Mouse (Mus musculus) cerebellum, adult (tissue): ENCODE measurements at regions not wholly inside any gene's neighbourhood (a gene's known extent, or its start where the extent isn't known, plus 50 kb on each side); places are given as distances from the start of the nearest gene placed in this dataset.

ENCODE experiments used
- ATAC-seq: cut with Nextera tagmentation; 2 replicates; pipeline ENCODE4 v1.9.2; 2017; ENCODE audit warnings: mild to moderate bottlenecking, moderate library complexity, mixed read lengths; ENCODE audit not compliant: insufficient number of reproducible peaks, low FRiP score, low TSS enrichment

GRCm38 (mm10) chr12:12652361-12652760 is 289.4 kb downstream of the Mycn start:
- ATAC-seq = no peak

- no peak for ATAC-seq
Observed at GRCm38 (mm10) chr12:12650309-12650708, 291.4 kb downstream of the Mycn start.

GRCm38 (mm10) chr12:12647467-12647866 is 294.2 kb downstream of the Mycn start:
- ATAC-seq = no peak

- ATAC-seq = no peak
Observed at GRCm38 (mm10) chr12:12645183-12645582, 296.5 kb downstream of the Mycn start.

- ATAC-seq = no peak
Observed at GRCm38 (mm10) chr12:12643247-12643963, 298.3 kb downstream of the Mycn start.

GRCm38 (mm10) chr12:12635308-12635707 is 306.4 kb downstream of the Mycn start:
- ATAC-seq = no peak

- no peak for ATAC-seq
Observed at GRCm38 (mm10) chr12:12627597-12627996, 314.1 kb downstream of the Mycn start.

GRCm38 (mm10) chr12:12625788-12626187 is 315.9 kb downstream of the Mycn start:
- no peak for ATAC-seq

- ATAC-seq = 0 out of 2 replicates have a peak, but pooled peaks have one; percentile 39
Observed at GRCm38 (mm10) chr12:12622712-12623292, 318.9 kb downstream of the Mycn start.

GRCm38 (mm10) chr12:12621506-12621905 is 320.2 kb downstream of the Mycn start:
- no peak for ATAC-seq

- no peak for ATAC-seq
Observed at GRCm38 (mm10) chr12:12620316-12620715, 321.4 kb downstream of the Mycn start.

GRCm38 (mm10) chr12:12619431-12619830 is 322.3 kb downstream of the Mycn start:
- no peak for ATAC-seq

GRCm38 (mm10) chr12:12612520-12612919 is 329.2 kb downstream of the Mycn start:
- no peak for ATAC-seq

- no peak for ATAC-seq
Observed at GRCm38 (mm10) chr12:12610861-12611260, 330.9 kb downstream of the Mycn start.

GRCm38 (mm10) chr12:12607995-12608394 is 333.7 kb downstream of the Mycn start:
- no peak for ATAC-seq

GRCm38 (mm10) chr12:12606911-12607310 is 334.8 kb downstream of the Mycn start:
- ATAC-seq = no peak

GRCm38 (mm10) chr12:12605495-12605894 is 336.2 kb downstream of the Mycn start:
- no peak for ATAC-seq

- ATAC-seq = no peak
Observed at GRCm38 (mm10) chr12:12601362-12601761, 339.4 kb downstream of the Fam49a start.

- ATAC-seq = no peak
Observed at GRCm38 (mm10) chr12:12595399-12595798, 333.5 kb downstream of the Fam49a start.

- no peak for ATAC-seq
Observed at GRCm38 (mm10) chr12:12594567-12594966, 332.6 kb downstream of the Fam49a start.

GRCm38 (mm10) chr12:12593343-12593742 is 331.4 kb downstream of the Fam49a start:
- ATAC-seq = no peak

- no peak for ATAC-seq
Observed at GRCm38 (mm10) chr12:12590753-12591291, 328.9 kb downstream of the Fam49a start.
